Mouse (Mus musculus): ENCODE measurements around the gene Chst14.

Gene Chst14

GRCm38 (mm10) chr2:118905433-118906117 lies 20.7 kb upstream of the Chst14 start:
- DNase-seq (ENCODE audit: low spot score in 2 of 2), result no peak

GRCm38 (mm10) chr2:118906118-118906492 lies 20.2 kb upstream of the Chst14 start:
- DNase-seq (ENCODE audit: low spot score in 2 of 2), result no peak

- DNase-seq (ENCODE audit: low spot score in 2 of 2), result no peak
Observed at GRCm38 (mm10) chr2:118907781-118908180, 18.5 kb upstream of the Chst14 start.

GRCm38 (mm10) chr2:118909151-118909550 lies 17.1 kb upstream of the Chst14 start:
- no peak for DNase-seq (ENCODE audit: low spot score in 2 of 2)

- DNase-seq (ENCODE audit: low spot score in 2 of 2), result no peak
Observed at GRCm38 (mm10) chr2:118910605-118911278, 15.6 kb upstream of the Chst14 start.

GRCm38 (mm10) chr2:118912706-118913105 lies 13.6 kb upstream of the Chst14 start:
- no peak for DNase-seq (ENCODE audit: low spot score in 2 of 2)

- DNase-seq (ENCODE audit: low spot score in 2 of 2), result no peak
Observed at GRCm38 (mm10) chr2:118913551-118914276, 12.6 kb upstream of the Chst14 start.

- no peak for DNase-seq (ENCODE audit: low spot score in 2 of 2)
Observed at GRCm38 (mm10) chr2:118914685-118915084, 11.6 kb upstream of the Chst14 start.

GRCm38 (mm10) chr2:118916436-118916835 lies 9.9 kb upstream of the Chst14 start:
- no peak for DNase-seq (ENCODE audit: low spot score in 2 of 2)

GRCm38 (mm10) chr2:118918543-118918942 lies 7.8 kb upstream of the Chst14 start:
- no peak for DNase-seq (ENCODE audit: low spot score in 2 of 2)

- DNase-seq (ENCODE audit: low spot score in 2 of 2), result no peak
Observed at GRCm38 (mm10) chr2:118920428-118920827, 5.9 kb upstream of the Chst14 start.

GRCm38 (mm10) chr2:118925952-118926351 lies 344 bp upstream of the Chst14 start:
- DNase-seq (ENCODE audit: low spot score in 2 of 2), result no peak

- no peak for DNase-seq (ENCODE audit: low spot score in 2 of 2)
Observed at GRCm38 (mm10) chr2:118926998-118927739, 873 bp downstream of the Chst14 start.

GRCm38 (mm10) chr2:118941341-118941740 lies 15.0 kb downstream of the Chst14 start:
- DNase-seq (ENCODE audit: low spot score in 2 of 2), result no peak

- no peak for DNase-seq (ENCODE audit: low spot score in 2 of 2)
Observed at GRCm38 (mm10) chr2:118943232-118943631, 16.9 kb downstream of the Chst14 start.

GRCm38 (mm10) chr2:118948818-118949217 lies 22.5 kb downstream of the Chst14 start:
- DNase-seq (ENCODE audit: low spot score in 2 of 2), result no peak

GRCm38 (mm10) chr2:118949699-118950098 lies 23.4 kb downstream of the Chst14 start:
- DNase-seq (ENCODE audit: low spot score in 2 of 2), result no peak

GRCm38 (mm10) chr2:118956497-118956896 lies 30.2 kb downstream of the Chst14 start:
- DNase-seq (ENCODE audit: low spot score in 2 of 2), result no peak

- DNase-seq (ENCODE audit: low spot score in 2 of 2), result no peak
Observed at GRCm38 (mm10) chr2:118959644-118960043, 33.3 kb downstream of the Chst14 start.

GRCm38 (mm10) chr2:118960413-118960812 lies 34.1 kb downstream of the Chst14 start:
- no peak for DNase-seq (ENCODE audit: low spot score in 2 of 2)

GRCm38 (mm10) chr2:118961546-118961945 lies 35.2 kb downstream of the Chst14 start:
- DNase-seq (ENCODE audit: low spot score in 2 of 2), result no peak

Data from right cerebral cortex, postnatal 10 days (tissue).